Mouse (Mus musculus) lung, embryonic 15.5 days (tissue): ENCODE measurements around the gene Serpina3c. TPM values are rescaled to one million over a fixed set of nuclear protein-coding genes. Genes with fewer than 3 reads are reported as not detected.

Source experiments
- ATAC-seq: fragments of 200-750 bp; cut with Nextera tagmentation; 2 replicates; pipeline ENCODE4 v1.8.0; 2017; ENCODE audit warnings: moderate number of reproducible peaks, borderline replicate concordance; ENCODE audit not compliant: low FRiP score, low TSS enrichment; ENCODE audit errors: extremely low read depth
- H3K27ac ChIP-seq: fragments of 300-500 bp; sonication (generic); 2 replicates; pipeline ENCODE4 v1.5.1; 2015; ENCODE audit warnings: moderate library complexity, mild to moderate bottlenecking, inconsistent platforms
- H3K27me3 ChIP-seq: fragments of 300-500 bp; sonication (generic); 2 replicates; pipeline ENCODE4 v1.6.1; 2015; ENCODE audit warnings: inconsistent platforms
- H3K36me3 ChIP-seq: fragments of 300-500 bp; sonication (generic); 2 replicates; pipeline ENCODE4 v1.6.1; 2015; ENCODE audit warnings: inconsistent platforms
- H3K4me1 ChIP-seq: fragments of 300-500 bp; sonication (generic); 2 replicates; pipeline ENCODE4 v1.6.1; 2015; ENCODE audit warnings: inconsistent platforms
- H3K4me2 ChIP-seq: fragments of 300-500 bp; sonication (generic); 2 replicates; pipeline ENCODE4 v1.6.1; 2015; ENCODE audit warnings: inconsistent platforms, mild to moderate bottlenecking, moderate library complexity
- H3K4me3 ChIP-seq: fragments of 300-500 bp; sonication (generic); 2 replicates; pipeline ENCODE4 v1.5.1; 2015; ENCODE audit warnings: mild to moderate bottlenecking, inconsistent platforms
- H3K9ac ChIP-seq: fragments of 300-500 bp; sonication (generic); 2 replicates; pipeline ENCODE4 v1.6.1; 2015; ENCODE audit warnings: inconsistent platforms
- H3K9me3 ChIP-seq: fragments of 300-500 bp; sonication (generic); 2 replicates; pipeline ENCODE4 v1.6.1; 2016; ENCODE audit warnings: inconsistent platforms
- WGBS: fragments of 180-500 bp; shearing (Covaris S2); methylation state at CpG from one replicate; pipeline ENCODE4 v1.1.7; 2015; 5-methylcytosine and 5-hydroxymethylcytosine counted together
- polyA plus RNA-seq: library from polyadenylated mRNA; unstranded; fragments of >200 nt; fragmentation: Nextera tagmentation; extraction: Ambion mirVana; gene quantifications from 2 replicates; pipeline ENCODE4 v1.2.1, GENCODE M21; 2015

Gene Serpina3c
- polyA plus RNA-seq, 1 experiment from 2014 or later = 0.12 TPM

GRCm38 (mm10) chr12:104108507-104108906, 45.2 kb downstream of the Serpina3c start:
- H3K9me3 ChIP-seq = no peaks in the 10 kb centered on the region
- no peaks in the 10 kb centered on the region for H3K27me3 ChIP-seq
- H3K36me3 ChIP-seq = no peaks in the 10 kb centered on the region
- no peaks in the 10 kb centered on the region for H3K4me1 ChIP-seq
- 79% methylated on average over 2 of the region's 2 CpGs for WGBS
- no peak for ATAC-seq
- no peak overlapping the region for H3K27ac ChIP-seq
- H3K9ac ChIP-seq = no peak overlapping the region
- H3K4me3 ChIP-seq = no peak overlapping the region
- H3K4me2 ChIP-seq = no peak overlapping the region

DNA sequence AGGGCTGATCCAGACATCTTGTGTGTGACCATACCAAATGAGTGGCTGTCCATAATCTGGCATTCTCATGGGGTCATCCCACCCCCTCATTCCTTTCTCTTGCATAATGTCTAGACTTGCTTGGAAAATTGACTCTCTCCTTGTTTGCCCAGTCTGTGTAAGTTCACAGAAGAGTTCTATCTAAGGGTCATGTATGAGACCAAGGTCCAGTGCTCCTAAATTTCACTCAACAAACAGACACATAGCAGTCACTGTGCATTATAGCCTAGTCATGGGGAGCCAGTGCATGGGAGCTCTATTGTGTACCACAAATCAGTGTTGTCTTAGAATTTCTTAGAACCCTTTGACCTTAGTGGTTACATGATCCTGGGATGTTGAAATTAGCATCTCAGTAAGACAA, 46.8 kb downstream of the Serpina3c start:
- no peak overlapping the region for H3K9ac ChIP-seq
- ATAC-seq = no peak
- no peaks in the 10 kb centered on the region for H3K9me3 ChIP-seq
- H3K4me2 ChIP-seq = no peak overlapping the region
- H3K27ac ChIP-seq = no peak overlapping the region
- no peaks in the 10 kb centered on the region for H3K36me3 ChIP-seq
- no peak overlapping the region for H3K4me3 ChIP-seq
- H3K27me3 ChIP-seq = no peaks in the 10 kb centered on the region
- H3K4me1 ChIP-seq = no peaks in the 10 kb centered on the region

DNA sequence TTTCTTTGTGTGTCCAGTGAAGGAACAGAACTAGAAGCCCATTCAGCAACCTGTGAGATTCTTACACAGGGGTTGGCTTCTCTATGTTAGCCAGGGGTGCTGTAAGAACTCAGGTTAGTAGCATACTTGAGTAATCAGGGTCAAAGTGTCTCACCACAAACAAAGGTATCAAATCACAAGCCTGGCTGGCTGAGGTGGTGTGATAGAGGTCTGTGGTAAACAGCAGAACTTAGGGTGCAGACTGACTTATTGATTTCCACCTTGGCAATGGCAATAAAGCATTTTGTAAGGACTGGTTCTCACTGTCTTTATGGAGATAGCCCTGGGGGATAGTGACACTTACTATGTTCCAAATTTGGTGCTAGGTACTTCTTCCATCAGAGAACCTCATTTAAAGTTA, 47.8 kb downstream of the Serpina3c start:
- no peaks in the 10 kb centered on the region for H3K4me1 ChIP-seq
- no peaks in the 10 kb centered on the region for H3K27me3 ChIP-seq
- H3K9ac ChIP-seq = no peak overlapping the region
- H3K36me3 ChIP-seq = no peaks in the 10 kb centered on the region
- H3K4me3 ChIP-seq = no peak overlapping the region
- ATAC-seq = no peak
- H3K27ac ChIP-seq = no peak overlapping the region
- H3K4me2 ChIP-seq = no peak overlapping the region
- H3K9me3 ChIP-seq = no peaks in the 10 kb centered on the region

DNA sequence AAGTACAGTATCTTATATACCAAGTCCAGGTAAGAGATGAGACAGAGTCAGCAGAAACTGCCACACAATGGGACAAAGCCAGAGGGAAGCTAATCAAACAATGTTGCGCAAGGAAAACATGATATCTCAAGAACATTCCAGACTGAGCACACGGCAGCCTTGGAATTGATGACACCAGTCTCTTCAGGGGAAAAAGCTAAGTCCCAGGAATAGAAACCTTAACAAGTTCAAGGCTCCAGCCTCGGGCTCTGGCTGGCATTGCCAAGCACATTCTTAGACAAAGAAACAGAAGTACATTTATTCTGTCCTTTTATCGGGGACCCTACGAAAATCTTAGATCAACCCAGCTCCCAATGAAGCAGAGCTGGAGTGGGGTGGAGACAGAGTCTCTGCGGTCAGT, 52.9 kb downstream of the Serpina3c start, which contains the start of gene Serpina5:
Gene Serpina5 (plus strand): TSS at position 346 of the 400 bp plus-strand sequence.
- H3K27me3 ChIP-seq = no peaks in the 10 kb centered on the region
- no peak within 1 kb of the TSS for H3K4me3 ChIP-seq
- H3K9ac ChIP-seq = no peak within 1 kb of the TSS
- no peak within 1 kb of the TSS for H3K27ac ChIP-seq
- H3K9me3 ChIP-seq = no peaks in the 10 kb centered on the region
- no peaks in the 10 kb centered on the region for H3K4me1 ChIP-seq
- H3K4me2 ChIP-seq = no peak within 1 kb of the TSS
- no peak for ATAC-seq
- H3K36me3 ChIP-seq = no peaks in the 10 kb centered on the region
- WGBS = 79% methylated on average over 6 of the region's 6 CpGs

Other genes with a start within 250 kb of the Serpina3c start
- 0.36 and 1.8 TPM in 2 replicates for gene Serpina1c, start 249.0 kb downstream of the Serpina3c start, polyA plus RNA-seq
- gene Serpina1e, start 194.9 kb downstream of the Serpina3c start, polyA plus RNA-seq = 0.40 and 1.1 TPM in 2 replicates
- not detected in 2 replicates for gene Serpina11, start 163.9 kb downstream of the Serpina3c start, polyA plus RNA-seq
- gene Serpina9, start 140.1 kb downstream of the Serpina3c start, polyA plus RNA-seq = 0.24 and 0.32 TPM in 2 replicates
- not detected in 2 replicates for gene Serpina12, start 109.4 kb downstream of the Serpina3c start, polyA plus RNA-seq
- gene Serpina5, start 52.8 kb downstream of the Serpina3c start, polyA plus RNA-seq = 0.06 TPM in 1 of 2 replicates, not detected in the other
- gene Serpina3a, start 41.1 kb downstream of the Serpina3c start, polyA plus RNA-seq = not detected in 2 replicates
- gene Serpina3b, start 25.9 kb downstream of the Serpina3c start, polyA plus RNA-seq = not detected in 2 replicates
- 0.15 TPM in 1 of 2 replicates, not detected in the other for gene Serpina3f, start 60.7 kb upstream of the Serpina3c start, polyA plus RNA-seq
- gene Serpina3g, start 82.4 kb upstream of the Serpina3c start, polyA plus RNA-seq = 1.6 and 4.4 TPM in 2 replicates
- 0.19 and 0.65 TPM in 2 replicates for gene Serpina3i, start 109.3 kb upstream of the Serpina3c start, polyA plus RNA-seq
- gene Serpina3j, start 160.7 kb upstream of the Serpina3c start, polyA plus RNA-seq = 0.06 TPM in 1 of 2 replicates, not detected in the other
- not detected in 2 replicates for gene Serpina3k, start 184.6 kb upstream of the Serpina3c start, polyA plus RNA-seq
- not detected in 2 replicates for gene Serpina3m, start 184.6 kb upstream of the Serpina3c start, polyA plus RNA-seq